Mouse (Mus musculus) lung, postnatal 25 days (tissue): ENCODE measurements around the gene 1700037H04Rik.

Source experiments
- DNase-seq: peaks from one replicate; pipeline ENCODE4 v3.0.0; 2022; ENCODE audit warnings: low spot score

Gene 1700037H04Rik

DNA sequence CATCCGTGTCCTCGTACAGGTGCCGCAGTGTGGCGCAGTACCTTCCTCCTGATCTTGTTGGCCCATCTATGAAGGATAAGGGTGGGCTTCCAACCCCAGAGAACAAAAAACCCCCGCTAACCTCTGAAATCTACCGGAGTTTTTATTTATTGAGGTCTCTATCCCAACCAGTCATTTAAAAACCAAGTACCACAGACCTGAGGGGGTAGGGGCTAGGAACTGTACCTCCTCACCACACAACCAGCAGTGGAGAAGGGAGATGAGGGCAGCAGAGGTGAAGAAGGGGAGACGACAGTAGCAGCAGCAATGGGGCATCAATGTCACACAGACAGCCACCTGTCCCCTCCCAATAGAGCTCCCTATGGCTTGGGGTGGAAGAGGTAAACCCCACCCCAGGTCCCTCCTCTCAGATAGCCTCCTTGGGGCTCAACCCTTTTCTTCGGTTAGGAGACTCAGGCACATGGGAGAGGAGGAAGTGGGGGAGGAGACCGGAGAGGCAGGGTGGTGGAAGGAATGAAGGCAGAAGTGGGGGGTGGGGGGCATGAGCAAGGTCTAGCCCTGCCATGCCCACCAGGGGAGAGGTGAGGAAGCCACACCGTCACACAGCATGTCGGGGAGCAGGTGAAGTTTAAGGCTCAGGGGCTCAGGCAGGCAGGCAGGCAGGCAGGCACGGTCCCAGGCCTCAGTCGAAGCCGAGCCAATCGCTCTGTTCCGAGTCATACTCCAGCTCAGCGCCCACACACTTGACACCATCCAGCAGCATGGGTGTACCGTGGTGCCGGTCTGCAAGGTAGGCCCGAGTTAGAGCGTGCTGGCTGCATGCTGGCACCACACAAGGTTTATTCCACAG, 13.5 kb downstream of the 1700037H04Rik start:
- no peak for DNase-seq

DNA sequence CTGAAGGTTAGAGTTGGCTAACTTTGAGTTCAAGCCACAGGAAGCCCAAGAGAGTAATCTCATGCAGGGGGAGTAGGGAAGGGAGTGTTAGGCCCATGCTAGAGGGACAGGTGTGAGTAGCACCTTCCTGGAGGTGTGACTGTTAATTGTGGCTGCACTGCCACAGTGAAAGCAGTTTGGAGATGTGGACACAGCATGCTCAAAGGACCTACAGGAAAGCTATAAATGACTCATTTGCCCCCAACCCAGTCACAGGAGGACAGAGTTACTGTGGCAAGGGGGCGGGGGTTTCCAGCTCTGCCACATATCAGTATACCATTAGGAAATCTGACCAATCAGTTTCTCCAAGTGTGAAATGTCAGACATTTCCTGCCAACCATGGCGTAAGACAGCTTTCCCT, 14.3 kb downstream of the 1700037H04Rik start:
- no peak for DNase-seq

DNA sequence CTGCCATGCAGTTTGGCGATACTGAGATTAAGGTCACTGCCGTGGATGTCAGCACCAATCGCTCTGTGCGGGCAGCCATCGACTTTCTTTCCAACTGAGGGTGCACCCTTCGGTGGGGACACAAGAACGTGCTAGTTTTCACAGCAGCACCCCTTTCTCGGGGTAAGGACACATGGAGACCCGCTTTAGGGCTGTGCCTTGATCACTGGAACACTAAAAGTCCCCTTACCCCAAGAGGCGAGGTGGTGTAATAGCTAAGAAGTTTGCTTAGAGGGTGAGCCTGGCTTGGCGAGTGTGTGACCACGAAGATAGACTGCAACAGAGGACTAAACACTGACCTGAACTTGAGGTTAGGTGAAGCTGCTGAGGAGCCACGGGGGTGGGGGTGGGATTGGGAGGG, 14.8 kb downstream of the 1700037H04Rik start:
- DNase-seq, result no peak

DNA sequence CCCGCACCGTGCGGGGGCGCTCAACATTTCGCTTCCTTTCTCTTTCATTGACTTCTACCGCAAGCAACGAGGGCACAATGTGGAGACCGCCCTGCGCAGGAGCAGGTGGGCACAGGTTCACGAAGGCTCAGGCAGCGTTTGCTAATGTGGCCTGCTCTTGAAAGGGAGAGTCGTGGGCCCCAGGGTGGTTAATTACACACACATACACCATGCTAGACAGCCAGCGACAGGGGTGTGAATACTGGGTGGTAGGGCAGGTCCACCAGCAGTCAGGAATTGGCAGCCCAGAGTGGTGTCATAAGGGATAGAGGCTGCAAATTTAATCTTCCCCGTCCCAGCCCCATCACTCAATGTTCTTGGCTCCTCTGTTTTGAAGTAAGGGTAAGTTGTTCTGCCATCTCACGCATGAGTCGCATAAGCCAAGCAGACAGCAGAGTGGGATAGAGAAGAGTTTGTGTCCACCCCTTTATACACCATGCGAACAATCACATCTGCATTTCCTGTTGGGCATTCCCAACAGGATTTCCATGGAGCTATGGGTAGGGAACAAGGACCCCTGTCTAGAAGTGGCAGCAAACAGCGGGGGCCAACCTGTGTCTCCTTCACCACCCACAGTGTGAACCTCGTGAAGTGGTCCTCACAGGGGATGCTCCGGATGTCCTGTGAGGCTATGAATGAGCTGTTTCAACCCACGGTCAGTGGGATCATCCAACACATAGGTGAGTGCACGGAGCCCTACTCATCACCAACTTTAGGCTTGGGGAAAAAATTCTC, 16.7 kb downstream of the 1700037H04Rik start:
- no peak for DNase-seq

DNA sequence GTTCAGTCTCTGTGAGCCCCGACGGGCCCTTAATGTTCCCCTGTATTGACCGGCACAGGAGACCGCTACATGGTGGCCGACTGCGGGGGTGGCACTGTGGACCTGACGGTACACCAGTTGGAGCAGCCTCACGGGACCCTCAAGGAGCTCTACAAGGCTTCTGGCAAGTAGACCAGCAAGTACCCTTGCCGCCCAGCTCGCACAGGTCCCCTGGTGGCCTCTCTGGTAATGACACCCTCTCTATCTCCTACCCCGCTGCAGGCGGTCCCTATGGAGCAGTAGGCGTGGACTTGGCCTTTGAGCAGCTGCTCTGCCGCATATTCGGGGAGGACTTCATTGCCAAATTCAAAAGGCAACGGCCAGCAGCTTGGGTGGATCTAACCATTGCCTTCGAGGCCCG, 17.3 kb downstream of the 1700037H04Rik start:
- peak; percentile 78 for DNase-seq

DNA sequence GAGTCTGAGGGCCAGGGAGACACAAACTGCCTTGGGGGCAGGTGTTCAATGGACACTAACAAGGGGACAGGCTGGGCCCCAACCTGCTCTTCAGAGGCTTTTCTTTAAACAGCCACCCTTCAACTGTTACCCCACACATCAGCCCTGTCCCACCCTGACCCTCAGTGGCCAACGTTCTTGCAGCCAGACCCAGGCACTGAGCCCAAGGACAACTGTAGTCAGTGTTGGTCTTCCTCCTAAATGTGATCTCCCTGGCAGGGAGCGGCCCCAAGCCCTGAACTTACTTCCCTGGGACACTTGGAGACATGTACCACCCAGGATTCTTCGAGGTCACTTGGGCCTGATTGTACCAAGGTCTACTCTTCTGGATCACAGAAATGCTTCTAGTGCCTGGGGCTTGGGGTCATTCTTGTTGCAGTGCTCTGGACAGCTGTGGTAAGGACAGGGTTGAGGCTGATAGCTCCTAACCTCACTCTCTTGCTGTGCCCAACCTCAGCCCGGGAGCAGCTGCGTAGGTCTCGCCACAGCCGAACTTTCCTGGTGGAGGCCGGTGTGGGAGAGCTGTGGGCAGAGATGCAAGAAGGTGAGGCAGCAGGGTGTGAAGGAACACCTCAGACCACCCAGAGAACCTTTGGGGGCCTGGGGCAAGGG, 18.4 kb downstream of the 1700037H04Rik start:
- no peak for DNase-seq

DNA sequence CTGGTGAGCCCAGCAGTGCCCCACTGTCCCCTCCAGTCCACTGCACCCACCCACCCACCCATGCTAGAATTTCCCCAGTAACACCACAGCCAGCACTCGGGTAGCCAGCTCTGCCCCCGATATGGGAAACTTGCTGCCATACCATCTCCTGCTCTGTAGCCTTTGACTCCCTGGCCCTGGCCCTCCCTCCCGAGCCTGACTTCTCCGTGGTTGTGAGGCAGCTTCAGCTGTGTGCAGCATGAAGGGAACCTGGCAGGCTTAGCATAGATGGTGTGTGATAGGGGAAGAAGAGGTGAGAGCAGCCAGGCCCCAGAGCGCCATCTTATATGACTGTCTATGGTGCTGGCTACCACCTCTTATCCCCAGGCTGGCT, 19.4 kb downstream of the 1700037H04Rik start:
- no peak for DNase-seq

DNA sequence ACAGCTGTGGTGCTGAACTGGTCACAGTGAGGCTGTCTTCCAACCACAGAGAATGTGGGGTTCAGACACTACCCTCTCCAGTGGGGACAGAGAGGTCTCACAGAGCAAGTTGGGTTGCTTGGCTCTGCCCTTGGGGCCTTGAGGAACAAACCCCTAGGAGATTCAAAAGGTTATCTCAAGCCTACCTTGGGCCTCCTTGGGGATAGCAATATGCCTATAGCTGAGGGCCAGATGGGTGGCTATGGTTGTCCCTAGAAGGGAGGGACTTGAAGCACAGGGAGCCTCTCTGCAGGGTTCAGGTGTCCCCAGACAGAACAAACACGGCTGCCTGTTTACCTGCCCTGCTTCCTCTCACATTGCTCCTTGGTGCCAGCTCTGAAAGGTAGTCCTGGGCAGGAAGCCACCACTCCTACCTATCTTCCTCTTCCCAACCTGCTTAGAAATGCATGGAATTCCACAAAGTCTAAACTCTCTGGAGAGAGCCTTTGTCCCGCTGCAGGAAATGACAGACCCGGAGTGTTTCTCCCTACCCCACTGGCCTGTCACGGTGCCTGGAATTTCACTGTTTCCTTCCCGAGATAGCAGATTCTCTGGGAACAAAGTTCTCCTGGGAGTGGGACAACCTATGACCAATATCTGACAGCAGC, 19.9 kb downstream of the 1700037H04Rik start:
- no peak for DNase-seq

DNA sequence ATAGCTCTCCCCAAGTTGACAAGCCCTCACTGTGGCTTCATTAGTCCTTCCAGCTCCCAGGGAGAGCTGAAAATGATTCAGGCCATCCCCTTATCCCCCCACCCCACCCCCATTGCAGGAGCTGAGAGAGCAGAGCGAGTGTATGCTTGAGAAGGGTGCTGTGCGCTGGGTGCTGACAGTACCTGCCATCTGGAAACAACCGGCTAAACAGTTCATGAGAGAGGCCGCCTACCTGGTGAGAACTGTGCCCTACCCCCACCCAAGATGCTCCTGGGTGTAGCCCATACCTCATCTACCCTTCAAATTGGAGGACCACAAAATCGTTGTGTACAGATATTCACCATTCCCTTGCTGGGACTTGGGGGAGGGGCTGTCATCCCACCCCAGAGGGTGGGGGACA, 20.6 kb downstream of the 1700037H04Rik start:
- DNase-seq, result no peak

DNA sequence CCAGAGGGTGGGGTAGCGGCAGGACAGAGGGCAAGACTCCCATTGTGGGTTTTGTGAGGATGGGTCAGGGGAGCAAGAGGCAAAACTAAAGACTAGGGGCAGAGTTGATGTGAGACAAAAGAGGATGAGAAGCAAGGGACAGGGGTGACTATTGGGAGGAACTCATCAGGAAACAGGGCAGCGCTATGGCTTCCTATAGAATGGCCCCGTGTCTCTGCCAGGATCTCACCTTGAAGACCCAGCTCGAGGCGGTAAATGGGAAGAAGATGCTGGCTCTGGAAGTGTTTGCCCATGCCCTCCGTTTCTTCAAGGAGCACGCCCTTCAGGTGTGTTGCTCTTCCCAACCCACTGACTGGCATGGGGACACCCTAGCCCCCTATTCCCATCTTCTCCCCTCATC, 21.1 kb downstream of the 1700037H04Rik start:
- DNase-seq, result no peak

DNA sequence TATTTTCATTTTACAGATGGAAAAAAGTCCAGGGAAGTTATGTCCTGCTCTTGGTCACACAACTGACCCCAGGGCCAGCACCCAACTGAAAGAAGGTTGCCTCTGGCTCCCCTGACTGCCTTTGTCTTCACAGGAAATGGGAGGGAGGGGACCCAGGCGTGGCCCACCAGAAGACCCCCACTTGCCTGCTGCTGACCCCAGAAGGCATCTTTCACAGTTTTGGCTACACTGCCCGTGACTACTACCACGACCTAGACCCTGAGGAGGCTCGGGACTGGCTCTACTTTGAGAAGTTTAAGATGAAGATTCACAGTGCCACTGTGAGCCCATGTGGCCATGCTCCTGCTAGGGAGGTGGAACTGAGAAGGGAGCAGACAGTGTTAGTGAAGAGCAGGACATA, 21.6 kb downstream of the 1700037H04Rik start:
- DNase-seq, result no peak

DNA sequence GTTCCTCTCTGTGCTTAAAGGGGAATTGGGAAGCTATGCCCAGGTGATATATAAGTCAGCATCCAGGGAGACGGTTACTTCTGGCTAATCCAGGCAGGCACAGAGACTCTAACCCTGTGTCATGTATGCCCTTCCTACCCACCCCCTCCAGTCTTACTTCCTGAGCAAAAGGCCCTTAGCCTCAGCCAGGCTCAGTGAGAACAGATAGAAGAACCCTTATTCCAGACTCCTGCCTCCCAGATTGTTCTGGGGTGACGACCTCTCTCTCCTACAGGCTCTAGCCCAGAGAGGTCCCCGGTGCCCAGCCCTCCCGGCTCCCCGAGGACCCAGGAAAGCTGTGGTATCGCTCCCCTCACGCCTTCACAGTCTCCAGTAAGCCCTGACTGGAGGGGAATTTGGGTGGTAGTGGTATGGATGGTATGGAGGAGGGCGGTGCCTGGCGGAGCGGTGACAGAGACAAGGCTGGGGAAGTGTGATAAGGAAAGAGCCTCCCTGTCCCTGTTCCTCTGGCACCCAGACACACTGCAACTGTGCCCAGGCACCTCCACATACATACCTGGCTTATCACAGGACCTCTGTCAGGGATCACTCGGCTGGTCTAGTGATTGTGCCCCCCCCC, 24.3 kb downstream of the 1700037H04Rik start:
- DNase-seq, result no peak

DNA sequence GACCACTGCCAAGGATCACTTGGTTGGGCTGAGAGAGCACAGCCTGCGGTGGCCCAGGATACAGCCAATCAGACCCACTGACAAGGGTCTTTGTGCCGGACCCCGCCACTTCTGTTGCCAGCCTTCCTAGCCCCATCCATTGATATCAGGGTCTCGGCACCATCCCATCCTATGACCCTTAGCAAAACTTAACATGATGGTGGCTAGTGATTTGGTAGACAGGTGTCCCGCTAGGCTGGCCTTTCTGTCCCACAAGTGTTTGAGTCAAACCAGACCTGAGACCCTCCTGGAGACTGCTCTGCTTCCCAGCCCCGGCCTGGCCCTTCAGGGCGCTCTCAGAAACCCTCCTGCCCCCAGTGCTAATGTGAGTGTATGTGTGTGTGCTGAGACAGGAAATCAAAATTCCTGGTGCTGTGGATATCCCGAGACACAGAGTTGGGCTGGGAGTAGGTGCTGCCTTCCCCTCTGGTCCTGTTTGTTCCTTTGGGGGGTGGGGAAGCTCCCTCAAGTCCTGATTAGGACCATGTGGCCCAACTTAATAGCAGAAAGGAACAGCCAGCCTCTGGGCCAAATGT, 25.0 kb downstream of the 1700037H04Rik start:
- DNase-seq, result no peak

DNA sequence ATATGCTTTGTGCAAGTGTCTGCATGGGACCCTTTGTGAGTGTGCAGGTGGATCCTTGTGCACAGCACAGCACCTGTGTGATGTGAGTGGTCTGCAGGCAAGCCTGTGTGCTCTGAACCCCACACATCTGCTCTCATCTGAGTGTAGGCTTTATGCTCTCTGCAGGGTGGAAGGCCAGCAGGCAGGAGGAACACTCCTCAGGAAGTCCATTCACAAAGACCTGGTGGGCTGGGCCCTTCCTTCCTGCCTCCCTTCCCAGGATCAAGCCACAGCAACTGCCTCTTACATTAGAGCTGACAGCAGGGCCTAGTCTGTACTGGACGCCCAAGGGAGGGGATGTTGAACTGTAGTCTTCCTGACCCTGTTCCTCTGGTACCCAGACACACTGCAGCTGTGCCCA, 25.5 kb downstream of the 1700037H04Rik start:
- peak; percentile 80 for DNase-seq

DNA sequence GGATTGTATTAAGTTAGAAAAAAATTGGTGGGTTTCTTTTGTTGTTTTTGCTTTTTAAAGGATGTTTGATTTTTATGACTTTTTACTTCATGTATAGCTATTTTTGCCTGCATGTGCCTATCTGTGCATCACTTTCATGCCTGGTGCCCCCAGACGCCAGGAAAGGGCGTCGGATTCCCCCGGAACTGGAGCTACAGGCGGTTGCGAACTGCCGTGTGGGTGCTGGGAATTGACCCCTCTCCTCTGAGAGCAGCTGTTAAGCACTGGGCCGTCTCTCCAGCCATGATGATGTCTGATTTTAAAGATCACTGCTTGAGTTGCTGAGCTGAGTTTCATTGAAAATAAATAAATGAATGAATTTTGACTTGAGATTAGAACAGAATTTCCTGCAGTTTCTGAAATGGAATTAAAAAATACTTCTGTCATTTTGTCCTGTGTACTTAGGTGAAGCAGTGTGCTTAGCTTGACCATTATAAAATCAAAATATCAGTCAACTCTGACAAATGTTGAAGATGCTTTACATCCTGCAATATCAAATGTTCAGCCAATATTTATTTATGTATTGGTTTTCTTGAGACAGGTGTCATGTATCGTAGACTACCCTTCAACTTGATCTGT, 26.8 kb downstream of the 1700037H04Rik start, which contains the start of gene Gm11037:
TSS of gene Gm11037 (plus strand) at position 568 of the 618 bp plus-strand sequence.
- no peak for DNase-seq

DNA sequence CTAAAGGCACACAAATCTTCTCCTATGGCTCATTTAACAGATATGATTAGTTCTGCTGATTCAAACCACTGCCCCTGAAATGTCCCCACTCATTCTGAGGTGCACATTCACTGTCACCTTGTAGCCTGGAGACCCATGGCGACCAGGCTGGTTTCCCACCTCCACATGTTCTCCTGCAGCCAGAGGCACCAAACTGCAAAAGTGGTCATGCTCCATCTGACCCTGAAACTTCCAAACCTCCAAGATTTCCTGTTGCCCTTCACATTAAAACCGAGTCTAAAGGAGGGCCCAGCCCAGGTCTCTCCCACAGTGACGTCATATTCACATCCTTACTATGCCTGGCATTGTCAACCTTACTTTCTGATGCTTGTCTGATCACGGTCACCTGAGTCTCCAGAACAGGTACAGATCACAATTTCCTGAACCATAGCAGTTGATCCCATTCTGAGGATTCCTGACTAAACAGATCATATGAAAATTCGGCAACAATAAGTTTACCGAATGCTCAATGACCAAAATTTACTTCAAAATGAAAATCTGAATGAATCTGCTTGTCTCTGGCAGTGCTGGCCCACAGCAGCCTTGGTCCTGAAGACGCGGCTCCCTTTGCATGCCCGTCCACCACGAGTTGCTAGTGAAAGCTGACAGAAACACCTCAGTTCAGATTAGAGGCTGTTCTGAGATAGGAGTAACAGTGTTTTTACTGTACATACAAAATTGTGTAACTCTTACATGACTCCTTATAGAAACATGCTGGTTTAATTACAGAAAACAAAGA, 27.6 kb downstream of the 1700037H04Rik start:
- DNase-seq, result no peak

DNA sequence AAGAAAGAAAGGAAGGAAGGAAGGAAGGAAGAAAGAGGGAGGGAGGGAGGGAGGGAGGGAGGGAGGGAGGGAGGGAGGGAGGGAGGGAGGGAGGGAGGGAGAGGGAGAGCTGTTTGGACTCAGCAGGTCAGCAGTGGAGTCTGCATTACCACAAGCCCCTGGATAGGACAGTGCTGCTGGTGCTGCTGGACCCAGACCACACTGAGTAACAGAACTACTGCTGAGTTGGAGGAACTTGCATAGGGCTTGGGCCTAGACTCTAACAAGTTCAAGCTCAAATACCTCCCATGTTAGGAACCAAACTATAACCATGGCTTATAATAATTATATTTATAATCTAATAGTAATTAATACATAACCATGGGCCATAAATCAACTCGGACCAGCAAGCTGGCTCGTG, 29.0 kb downstream of the 1700037H04Rik start:
- DNase-seq, result no peak

DNA sequence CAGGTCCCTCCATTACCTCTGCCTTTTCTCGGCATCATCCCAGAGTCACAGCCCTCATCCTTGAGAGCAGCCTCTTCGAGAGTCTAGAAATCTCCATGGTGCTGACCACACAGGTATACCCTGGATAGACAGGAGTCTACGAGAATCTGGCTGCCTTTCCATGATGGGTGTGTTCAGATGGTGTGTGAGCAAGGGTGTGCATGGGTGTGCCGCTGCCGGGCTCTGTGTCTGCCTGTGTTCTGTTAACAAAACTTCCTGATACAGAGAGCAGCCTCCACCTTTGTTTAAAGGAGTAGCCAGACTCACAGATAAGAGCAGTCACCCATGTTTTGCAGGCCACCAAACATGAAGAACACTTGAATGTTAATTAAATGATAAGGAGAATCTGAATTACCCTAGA, 30.0 kb downstream of the 1700037H04Rik start:
- peak; percentile 52 for DNase-seq

DNA sequence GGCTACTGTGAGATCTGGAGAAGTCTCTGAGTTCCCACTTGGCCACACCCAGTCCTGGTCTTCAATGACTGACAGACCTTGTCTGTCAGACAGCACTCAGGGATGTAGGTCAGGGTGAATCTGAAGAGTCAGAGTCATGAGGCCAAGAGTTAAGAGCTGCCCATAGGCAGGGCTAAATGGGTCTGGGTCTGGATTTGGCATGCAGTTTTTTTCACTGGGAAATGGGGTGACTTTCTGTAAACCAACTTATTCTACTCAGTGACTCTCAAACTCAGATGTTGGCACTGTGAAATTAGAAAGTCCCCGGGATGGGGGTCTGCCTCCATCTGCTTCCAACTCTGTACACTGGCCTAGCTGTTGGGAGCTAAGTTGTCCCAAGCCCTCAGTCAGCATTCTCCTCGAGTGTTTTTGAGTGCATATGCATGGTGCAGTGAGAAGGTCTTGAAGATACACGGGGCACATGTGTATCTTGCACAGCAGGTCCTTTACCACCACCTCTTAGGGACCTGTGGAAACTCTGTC, 31.2 kb downstream of the 1700037H04Rik start:
- DNase-seq, result no peak

DNA sequence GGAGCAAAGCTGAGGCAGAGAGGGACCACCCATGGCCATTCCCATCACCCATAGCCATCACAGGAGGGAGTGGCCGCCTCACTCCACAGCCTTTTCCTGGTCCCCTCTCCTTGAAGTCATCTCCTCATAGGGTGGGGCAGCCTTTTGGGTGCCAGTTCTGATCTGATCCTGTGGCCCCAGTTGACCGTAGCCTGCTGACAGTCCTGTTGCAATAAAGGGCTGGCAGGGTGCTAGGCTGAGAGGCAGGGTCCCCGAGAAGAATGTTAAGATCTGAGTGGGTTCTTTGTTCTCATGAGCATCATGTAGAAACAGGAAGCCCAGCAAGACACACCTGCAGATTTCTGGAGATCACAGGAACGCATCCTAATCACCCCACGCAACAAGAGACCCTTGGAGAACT, 31.7 kb downstream of the 1700037H04Rik start:
- peak; percentile 57 for DNase-seq
